Mouse (Mus musculus): Measurements from ENCODE around the gene Snd1. TPM values are rescaled to one million over a fixed set of nuclear protein-coding genes. Genes with fewer than 3 reads are reported as not detected.

The Snd1 gene
- total and polyA plus RNA-seq, 3 experiments = 83.7 to 377 (median 210) TPM

GRCm38 (mm10) chr6:28486905-28487304 lies 12.0 kb downstream of the Snd1 start:
- dilution Hi-C loops (cut with MboI; ENCODE audit: extremely low pct_ligation_motif_present, extremely low pct_unique_long_range_greater_than_20kb, low sequenced_read_pairs) = no loop called here
- H3K9ac ChIP-seq (ENCODE audit: insufficient read depth, low read depth) = peak overlapping the region; percentile 67
- H3K4me1 ChIP-seq (ENCODE audit: control insufficient read depth in 1 of 2, insufficient read depth in 2 of 2) = peaks cover 21 to 82% of the 10 kb centered on the region in 2 experiments

DNA sequence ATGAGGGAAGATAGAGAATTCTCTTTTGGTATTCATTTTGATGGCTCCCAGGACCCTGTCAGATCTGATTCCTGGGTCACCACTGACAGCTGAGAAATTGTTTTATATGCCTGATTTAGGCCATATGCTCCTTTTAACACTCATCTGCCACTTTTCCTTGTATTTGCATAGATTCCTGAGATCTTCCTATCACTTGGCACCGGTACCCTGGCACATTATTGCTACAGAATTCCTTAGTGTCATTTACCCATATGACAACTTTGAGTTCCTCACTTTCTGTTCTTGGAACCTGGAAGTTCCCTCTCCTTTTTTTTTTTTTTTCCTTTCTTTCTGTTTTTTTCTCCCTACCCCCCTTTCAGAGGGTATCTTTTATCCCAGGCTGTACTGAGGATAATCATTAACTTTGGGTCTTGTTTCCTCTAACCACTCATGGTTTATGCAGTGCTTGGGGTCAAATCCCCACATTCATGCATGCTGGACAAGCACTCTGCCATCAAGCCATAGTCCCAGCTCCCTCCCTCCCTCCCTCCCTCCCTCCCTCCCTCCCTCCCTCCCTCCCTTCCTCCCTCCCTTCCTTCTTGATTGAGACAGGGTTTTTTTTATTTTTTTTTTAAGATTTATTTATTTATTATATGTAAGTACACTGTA lies 13.4 kb downstream of the Snd1 start:
- H3K4me3 ChIP-seq (replicated peaks in 1 of 3; ENCODE audit: low read depth in 2 of 3, low read length in 2 of 3, poor library complexity in 1 of 3) = no peak overlapping the region
- dilution Hi-C loops (cut with MboI; ENCODE audit: extremely low pct_ligation_motif_present, extremely low pct_unique_long_range_greater_than_20kb, low sequenced_read_pairs) = no loop called here
- no peaks in the 10 kb centered on the region for H3K27me3 ChIP-seq (replicated peaks)
- H3K9ac ChIP-seq (ENCODE audit: insufficient read depth, low read depth) = no peak overlapping the region
- peaks cover 98% of the 10 kb centered on the region for H3K79me2 ChIP-seq (replicated peaks; ENCODE audit: control insufficient read depth, extremely low read depth, insufficient read depth, poor library complexity, severe bottlenecking)
- H3K27ac ChIP-seq (ENCODE audit: insufficient read depth, low read depth) = no peak overlapping the region
- no peak for DNase-seq (ENCODE audit: extremely low read depth)
- no peak for TF ChIP-seq SMC3 (IDR thresholded peaks at IDR 0.05; ENCODE audit: low read depth, low read length)
- TF ChIP-seq GABPA (IDR thresholded peaks at IDR 0.05; ENCODE audit: insufficient replicate concordance, low read depth, low read length) = no peak
- no peak for TF ChIP-seq CTCF (conservative IDR thresholded peaks at IDR 0.05 in 1 of 2, IDR thresholded peaks at IDR 0.05 in 1 of 2; ENCODE audit: low read depth in 2 of 2, low read length in 2 of 2)
- TF ChIP-seq USF2 (conservative IDR thresholded peaks at IDR 0.05; ENCODE audit: low read depth, low read length) = no peak
- TF ChIP-seq IRF4 (IDR thresholded peaks at IDR 0.05; ENCODE audit: low read depth, low read length) = no peak
- TF ChIP-seq CHD1 (IDR thresholded peaks at IDR 0.05; ENCODE audit: low read depth, low read length) = no peak
- TF ChIP-seq ETS1 (conservative IDR thresholded peaks at IDR 0.05; ENCODE audit: low read depth, low read length) = no peak
- no peak for TF ChIP-seq MAFK (IDR thresholded peaks at IDR 0.05; ENCODE audit: insufficient replicate concordance, low read length)
- no peak for TF ChIP-seq SIN3A (IDR thresholded peaks at IDR 0.05; ENCODE audit: low read length)
- TF ChIP-seq RCOR1 (conservative IDR thresholded peaks at IDR 0.05; ENCODE audit: low read depth, low read length) = no peak
- no peak for TF ChIP-seq RAD21 (IDR thresholded peaks at IDR 0.05; ENCODE audit: low read depth, low read length)
- no peak for TF ChIP-seq MAZ (IDR thresholded peaks at IDR 0.05; ENCODE audit: low read depth, low read length)
- TF ChIP-seq POLR2AphosphoS2 (IDR thresholded peaks at IDR 0.05; ENCODE audit: low read depth, low read length) = no peak
- TF ChIP-seq BHLHE40 (IDR thresholded peaks at IDR 0.05; ENCODE audit: low read depth, low read length) = no peak
- H3K36me3 ChIP-seq (replicated peaks in 1 of 2; ENCODE audit: control insufficient read depth in 1 of 2, insufficient read depth in 1 of 2, low read length in 1 of 2) = peaks cover 26 to 83% of the 10 kb centered on the region in 2 experiments
- H3K9me3 ChIP-seq (replicated peaks; ENCODE audit: low read length) = no peaks in the 10 kb centered on the region
- peaks cover 21 to 74% of the 10 kb centered on the region in 2 experiments for H3K4me1 ChIP-seq (ENCODE audit: control insufficient read depth in 1 of 2, insufficient read depth in 2 of 2)
- in situ Hi-C loops (cut with MboI; ENCODE audit: low pct_ligation_motif_present, low pct_unique_long_range_greater_than_20kb, low sequenced_read_pairs) = no loop called here
- no peak overlapping the region for H3K4me2 ChIP-seq (ENCODE audit: insufficient read depth, low read depth, poor library complexity, severe bottlenecking)

More at GRCm38 (mm10) chr6:28486905-28487304, 12.0 kb downstream of the Snd1 start:
- Histone ChIP-seq H3K36me3 (replicated peaks in 1 of 2; ENCODE audit: control insufficient read depth in 1 of 2, insufficient read depth in 1 of 2, low read length in 1 of 2) (peaks cover 17 to 83% of the 10 kb centered on the region in 2 experiments), H3K27me3 (replicated peaks) (no peaks in the 10 kb centered on the region), H3K9me3 (replicated peaks; ENCODE audit: low read length) (no peaks in the 10 kb centered on the region), H3K4me3 (replicated peaks in 1 of 3; ENCODE audit: low read depth in 2 of 3, low read length in 2 of 3, poor library complexity in 1 of 3) (no peak overlapping the region), H3K4me2 (ENCODE audit: insufficient read depth, low read depth, poor library complexity, severe bottlenecking) (peak overlapping the region; percentile 68), H3K27ac (ENCODE audit: insufficient read depth, low read depth) (peak overlapping the region; percentile 71), H3K79me2 (replicated peaks; ENCODE audit: control insufficient read depth, extremely low read depth, insufficient read depth, poor library complexity, severe bottlenecking) (peaks cover 98% of the 10 kb centered on the region)
- TF ChIP-seq ETS1 (conservative IDR thresholded peaks at IDR 0.05; ENCODE audit: low read depth, low read length) (0 out of 2 replicates have a peak, but pooled peaks have one; percentile 0), IRF4 (IDR thresholded peaks at IDR 0.05; ENCODE audit: low read depth, low read length) (peak; percentile 41), NELFE (IDR thresholded peaks at IDR 0.05; ENCODE audit: low read depth, low read length) (no peak)
- in situ Hi-C loops (cut with MboI; ENCODE audit: low pct_ligation_motif_present, low pct_unique_long_range_greater_than_20kb, low sequenced_read_pairs) = no loop called here
- DNase-seq (ENCODE audit: extremely low read depth) = no peak
